Mouse (Mus musculus) liver, embryonic 14.5 days (tissue): ENCODE measurements around the gene Ildr2.

Experiments
- CTCF ChIP-seq: IDR thresholded peaks from 2 replicates; pipeline ENCODE4 v1.5.1; 2016; ENCODE audit warnings: antibody characterized with exemption, low read depth, control low read depth
- EP300 ChIP-seq: IDR thresholded peaks from 2 replicates; pipeline ENCODE4 v1.6.1; 2016; ENCODE audit warnings: antibody characterized with exemption, low read depth

- TF ChIP-seq CTCF (no peak), EP300 (no peak)
Measured at GRCm38 (mm10) chr1:166286231-166286630, 32.3 kb downstream of the Ildr2 start.
